Mouse (Mus musculus) left cerebral cortex, adult 18-20 months (tissue): ENCODE data around the gene Hs3st5. TPM values are rescaled to one million over a fixed set of nuclear protein-coding genes. Genes with fewer than 3 reads are reported as not detected.
"Not testable (repeated sequence)": the region's sequence is repeated elsewhere in the genome, so short reads cannot be mapped to it uniquely, and the experiment has no call there.

Experiments
- DNase-seq, 2 experiments: peaks; one replicate each; pipeline ENCODE4 v3.0.0; 2021 to 2022; ENCODE audit warnings: low spot score in 2 of 2, mixed read lengths in 1 of 2
- total RNA-seq, 2 experiments: library from RNA; stranded (reverse); gene quantifications; 2 replicates each; pipeline ENCODE4 v1.2.3; 2021

The Hs3st5 gene
- total RNA-seq, 2 experiments from 2014 or later: 4.7 to 5.5 TPM

GRCm38 (mm10) chr10:36556128-36556527, 49.5 kb downstream of the Hs3st5 start:
- no peak for DNase-seq

- no peak for DNase-seq
Observed at GRCm38 (mm10) chr10:36557673-36558072, 51.1 kb downstream of the Hs3st5 start.

- no peak for DNase-seq
Observed at GRCm38 (mm10) chr10:36558736-36559135, 52.1 kb downstream of the Hs3st5 start.

GRCm38 (mm10) chr10:36567258-36567657, 60.6 kb downstream of the Hs3st5 start:
- DNase-seq: no peak

GRCm38 (mm10) chr10:36572540-36572939, 65.9 kb downstream of the Hs3st5 start:
- DNase-seq: no peak

- DNase-seq: no peak
Observed at GRCm38 (mm10) chr10:36578375-36579145, 71.9 kb downstream of the Hs3st5 start.

- DNase-seq: no peak
Observed at GRCm38 (mm10) chr10:36610400-36610799, 103.8 kb downstream of the Hs3st5 start.

- not testable (repeated sequence) for DNase-seq
Observed at GRCm38 (mm10) chr10:36611415-36611814, 104.8 kb downstream of the Hs3st5 start.

GRCm38 (mm10) chr10:36623037-36623436, 116.4 kb downstream of the Hs3st5 start:
- DNase-seq: no peak

- no peak for DNase-seq
Observed at GRCm38 (mm10) chr10:36627952-36628351, 121.3 kb downstream of the Hs3st5 start.

- no peak for DNase-seq
Observed at GRCm38 (mm10) chr10:36631746-36632145, 125.1 kb downstream of the Hs3st5 start.

GRCm38 (mm10) chr10:36650653-36651052, 144.0 kb downstream of the Hs3st5 start:
- no peak for DNase-seq

- DNase-seq: no peak
Observed at GRCm38 (mm10) chr10:36713974-36714373, 207.4 kb downstream of the Hs3st5 start.

GRCm38 (mm10) chr10:36726239-36726638, 219.6 kb downstream of the Hs3st5 start:
- no peak for DNase-seq

- DNase-seq: no peak
Observed at GRCm38 (mm10) chr10:36729361-36730098, 222.9 kb downstream of the Hs3st5 start.

GRCm38 (mm10) chr10:36739375-36739774, 232.8 kb downstream of the Hs3st5 start:
- no peak for DNase-seq

- no peak for DNase-seq
Observed at GRCm38 (mm10) chr10:36750021-36750420, 243.4 kb downstream of the Hs3st5 start.

- no peak for DNase-seq
Observed at GRCm38 (mm10) chr10:36754471-36754870, 247.9 kb downstream of the Hs3st5 start.

- no peak for DNase-seq
Observed at GRCm38 (mm10) chr10:36773595-36773994, 267.0 kb downstream of the Hs3st5 start.

GRCm38 (mm10) chr10:36774898-36775297, 268.3 kb downstream of the Hs3st5 start:
- DNase-seq: no peak

GRCm38 (mm10) chr10:36781641-36782040, 275.0 kb downstream of the Hs3st5 start:
- DNase-seq: no peak

- DNase-seq: no peak
Observed at GRCm38 (mm10) chr10:36786970-36787369, 280.4 kb downstream of the Hs3st5 start.
